Mouse (Mus musculus): Measurements from ENCODE around the gene Dhrs13.
"Not testable (repeated sequence)": the region's sequence is repeated elsewhere in the genome, so short reads cannot be mapped to it uniquely, and the experiment has no call there.

Dhrs13 gene

DNA sequence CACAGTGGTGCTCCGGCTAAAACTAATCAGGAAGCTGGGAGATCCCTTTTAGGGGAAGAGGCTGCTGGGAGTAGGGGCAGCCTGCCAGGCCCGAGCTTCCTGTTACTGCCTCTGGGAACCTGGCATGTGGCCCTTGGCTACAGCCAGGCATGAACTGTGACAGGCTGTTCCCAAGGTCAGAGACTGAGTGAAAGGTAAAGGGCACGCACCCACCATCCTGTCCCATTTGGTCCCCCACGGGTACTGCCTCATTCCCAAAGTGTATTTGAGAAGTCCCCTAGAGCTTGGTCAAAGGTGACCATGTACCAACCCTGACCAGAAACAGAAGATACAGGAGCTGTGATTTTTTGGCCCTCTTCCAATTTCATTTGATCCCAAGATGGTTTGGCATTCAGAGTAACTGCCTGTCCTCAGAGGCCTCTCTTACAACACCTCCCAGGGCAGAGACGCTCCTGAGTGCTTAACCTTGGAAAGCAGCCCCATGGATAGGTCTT is 12.7 kb downstream of the Dhrs13 start:
- DNase-seq, result peak; percentile 86

GRCm38 (mm10) chr11:78048637-78049036 is 16.6 kb downstream of the Dhrs13 start:
- not testable (repeated sequence) for DNase-seq

DNA sequence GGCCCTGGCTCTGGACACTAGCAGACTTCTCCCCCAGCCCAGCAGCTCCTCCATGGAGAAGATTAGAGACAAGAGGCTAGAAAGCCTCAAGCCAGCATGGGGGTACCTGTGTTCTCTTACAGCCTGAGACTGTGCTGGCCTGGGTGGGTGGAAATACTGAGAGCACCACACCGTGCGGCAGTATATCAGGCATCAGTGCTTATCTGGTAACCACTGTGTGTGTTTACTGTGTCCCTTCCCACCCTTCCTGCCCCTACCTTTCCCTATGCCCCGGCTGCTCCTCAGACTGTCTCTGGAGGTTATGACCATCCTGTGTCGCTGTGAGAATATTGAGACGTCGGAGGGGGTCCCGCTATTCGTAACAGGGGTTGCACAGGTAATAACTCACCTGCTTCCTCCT is 21.0 kb downstream of the Dhrs13 start:
- no peak for DNase-seq

GRCm38 (mm10) chr11:78056946-78057345 is 24.9 kb downstream of the Dhrs13 start:
- DNase-seq, result no peak

DNA sequence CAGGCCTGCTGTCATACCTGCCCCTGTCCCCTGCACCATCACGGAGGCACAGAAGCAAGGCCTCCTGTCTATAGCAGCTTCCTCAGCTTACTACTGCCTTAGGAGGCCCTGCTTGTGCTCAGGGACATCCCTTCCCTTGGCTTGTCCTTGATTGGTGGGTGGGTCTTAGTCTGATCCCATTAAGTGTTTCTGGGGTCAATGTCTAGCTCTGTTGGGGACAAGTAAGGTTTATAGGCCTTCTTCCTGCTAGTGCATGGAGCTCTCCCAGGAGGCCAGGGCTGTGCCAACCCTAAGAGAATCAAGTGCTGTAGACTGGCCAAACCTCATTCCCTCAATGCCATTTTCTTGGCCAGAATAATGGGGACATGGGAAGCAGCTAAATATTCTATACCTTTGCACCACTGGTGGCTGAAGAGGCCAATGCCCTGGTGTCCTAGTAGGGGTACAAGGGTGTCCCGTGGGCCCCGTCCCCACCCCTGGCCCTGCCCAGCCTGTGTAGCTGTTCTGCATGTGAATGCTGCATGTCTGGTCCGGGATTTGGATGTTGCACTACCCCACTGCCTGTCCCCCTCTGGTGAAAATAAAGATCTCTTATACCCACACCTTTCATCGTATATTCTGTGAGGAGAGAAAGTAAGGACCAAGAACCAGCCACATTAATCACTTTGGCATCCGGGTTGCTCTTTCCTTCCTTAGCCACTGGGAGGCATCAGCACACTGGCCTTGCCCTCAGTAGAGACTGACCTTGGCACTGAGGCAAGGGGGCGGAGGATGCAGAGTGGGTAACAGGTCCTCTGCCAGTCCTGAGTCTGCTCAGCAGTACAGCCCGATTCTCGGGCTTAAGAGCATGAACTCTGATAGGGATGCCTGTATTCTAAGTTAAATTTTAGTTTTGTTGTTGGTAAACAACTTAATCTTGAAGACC is 28.0 kb downstream of the Dhrs13 start:
- DNase-seq, result peak; percentile 41

- no peak for DNase-seq
These were observed 30.5 kb downstream of the Dhrs13 start for GRCm38 (mm10) chr11:78062563-78062962.

DNA sequence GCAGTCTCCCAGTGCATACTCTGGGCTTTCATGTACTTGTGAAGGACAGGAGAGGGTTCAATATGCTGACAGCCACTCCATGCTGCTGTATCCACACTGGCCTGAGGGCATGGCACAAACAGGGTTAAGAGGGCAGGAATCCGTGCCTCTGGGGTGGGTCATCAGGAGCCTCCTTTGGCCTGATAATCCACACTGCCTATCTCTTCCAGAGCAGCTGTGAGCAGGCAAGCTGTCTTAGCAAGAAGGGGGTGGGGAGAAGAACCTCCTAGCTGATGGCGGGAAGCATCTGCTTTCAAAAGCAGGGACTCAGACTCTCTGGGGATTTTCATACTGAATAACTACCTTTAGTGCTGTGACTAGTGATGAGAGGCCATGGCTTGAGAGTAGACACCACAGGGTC is 33.8 kb downstream of the Dhrs13 start:
- no peak for DNase-seq

- DNase-seq, result no peak
These were observed 34.6 kb downstream of the Dhrs13 start for GRCm38 (mm10) chr11:78066641-78067040.

GRCm38 (mm10) chr11:78067566-78067965 is 35.5 kb downstream of the Dhrs13 start:
- DNase-seq, result no peak

- DNase-seq, result no peak
These were observed 37.0 kb downstream of the Dhrs13 start for GRCm38 (mm10) chr11:78069130-78069529.

DNA sequence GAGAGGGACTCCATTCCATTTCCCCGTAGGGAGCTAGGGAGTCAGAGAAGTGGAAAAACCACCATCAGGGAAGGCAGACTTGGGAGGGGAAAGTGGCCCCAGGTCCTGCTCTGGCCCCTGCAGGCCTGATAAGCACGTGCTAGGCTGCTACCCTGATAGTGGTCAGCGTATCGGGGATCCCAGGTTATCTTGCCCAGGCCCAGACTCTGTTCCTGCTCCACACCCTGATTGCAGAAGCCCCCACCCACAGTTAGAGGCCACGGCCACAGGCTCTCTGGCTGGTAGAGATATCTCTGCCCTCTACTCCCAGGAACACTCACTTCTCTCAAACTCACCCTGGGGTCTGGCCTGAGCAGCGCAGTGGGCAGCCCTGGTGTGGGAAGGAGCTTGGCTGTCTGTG is 37.6 kb downstream of the Dhrs13 start:
- no peak for DNase-seq

DNA sequence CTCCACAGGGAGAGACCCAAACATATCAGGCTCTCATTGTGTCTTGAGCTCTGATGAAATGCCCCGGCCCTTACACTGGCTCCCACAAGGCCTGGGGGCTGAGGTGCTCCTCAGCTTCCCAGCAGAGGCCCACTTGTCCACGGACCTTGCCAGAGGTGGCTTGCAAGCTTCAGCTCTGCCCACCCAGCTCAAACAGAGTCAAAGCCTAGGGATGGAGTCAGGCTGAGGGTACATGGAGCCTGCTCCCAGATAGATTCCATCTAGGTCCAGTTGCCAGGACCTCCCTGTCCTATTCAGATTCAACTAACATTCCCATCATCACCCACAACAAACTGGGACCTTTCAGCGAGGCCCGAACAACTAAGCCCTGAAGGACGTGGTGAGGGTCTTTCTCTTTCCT is 39.9 kb downstream of the Dhrs13 start:
- DNase-seq, result no peak

- DNase-seq, result no peak
These were observed 40.5 kb downstream of the Dhrs13 start for GRCm38 (mm10) chr11:78072425-78073130.

- DNase-seq, result no peak
These were observed 41.6 kb downstream of the Dhrs13 start for GRCm38 (mm10) chr11:78073577-78074276.

- no peak for DNase-seq
These were observed 42.2 kb downstream of the Dhrs13 start for GRCm38 (mm10) chr11:78074277-78074652.

- no peak for DNase-seq
These were observed 42.6 kb downstream of the Dhrs13 start for GRCm38 (mm10) chr11:78074666-78075065.

DNA sequence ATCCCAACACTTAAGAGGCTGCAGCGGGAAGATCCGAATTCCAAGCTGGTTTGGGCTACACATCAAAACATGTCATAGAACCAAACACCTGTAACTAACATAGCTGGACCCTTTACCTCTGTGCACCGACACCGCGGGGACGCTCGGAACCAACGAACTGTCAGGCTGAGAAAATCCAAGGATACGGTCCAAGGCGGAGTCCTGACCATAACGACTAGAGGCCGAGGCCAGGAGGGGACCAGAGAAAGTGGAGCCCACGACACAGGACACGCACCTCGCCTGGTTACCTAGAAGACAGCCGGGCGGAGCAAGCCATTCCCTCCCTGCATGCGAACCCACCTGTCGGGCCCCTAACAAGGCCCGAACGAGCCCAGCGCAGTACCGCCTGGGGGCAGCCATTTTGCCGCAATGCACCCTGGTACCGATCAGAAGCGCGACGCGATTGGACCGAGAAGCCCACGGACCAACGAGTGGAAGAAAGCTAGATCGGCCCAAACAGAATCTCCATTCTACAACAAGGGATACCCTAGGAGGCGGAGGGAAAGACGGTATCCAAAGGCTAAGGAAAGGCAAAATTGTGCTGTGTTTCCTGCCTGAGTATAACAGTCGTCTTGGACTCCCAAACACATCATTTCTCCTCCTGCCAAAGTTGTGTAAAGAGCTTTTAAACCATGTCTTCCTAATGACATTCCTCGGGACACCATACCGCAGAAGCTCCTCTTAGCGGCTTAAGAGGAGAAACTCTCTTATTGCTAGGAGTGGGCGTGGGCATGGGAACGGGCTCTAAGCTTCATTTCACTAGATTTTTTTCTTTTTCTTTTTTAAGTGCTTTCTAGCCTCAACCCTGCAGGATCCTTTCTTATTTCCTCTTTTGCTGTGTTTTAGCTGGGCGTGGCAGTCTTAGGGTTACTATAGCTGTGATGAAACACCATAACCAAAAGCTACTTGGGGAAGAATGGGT is 48.2 kb downstream of the Dhrs13 start, which contains the start of gene Eral1:
Eral1 (minus strand) TSS at position 423 of the 961 bp plus-strand sequence.
- DNase-seq, result peak; percentile 70

DNA sequence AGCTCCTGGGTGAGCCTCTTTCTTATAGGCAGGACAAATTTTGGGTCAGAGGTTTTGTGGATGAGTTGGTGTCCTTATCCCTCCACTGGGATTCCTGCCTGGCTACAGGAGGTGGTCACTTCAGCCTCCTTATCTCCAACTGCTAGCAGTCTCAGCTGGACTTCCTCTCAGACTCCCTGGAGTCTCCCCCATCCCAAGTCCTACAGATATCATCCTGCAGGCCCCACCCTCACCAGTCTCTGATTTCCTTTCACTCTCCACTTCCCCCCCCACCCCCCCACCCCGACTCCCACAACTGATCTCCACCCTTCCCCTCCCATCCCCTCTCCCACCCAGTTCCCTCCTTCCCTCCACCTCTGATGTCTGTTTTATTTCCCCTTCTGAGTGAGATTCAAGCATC is 51.5 kb downstream of the Dhrs13 start:
- no peak for DNase-seq

DNA sequence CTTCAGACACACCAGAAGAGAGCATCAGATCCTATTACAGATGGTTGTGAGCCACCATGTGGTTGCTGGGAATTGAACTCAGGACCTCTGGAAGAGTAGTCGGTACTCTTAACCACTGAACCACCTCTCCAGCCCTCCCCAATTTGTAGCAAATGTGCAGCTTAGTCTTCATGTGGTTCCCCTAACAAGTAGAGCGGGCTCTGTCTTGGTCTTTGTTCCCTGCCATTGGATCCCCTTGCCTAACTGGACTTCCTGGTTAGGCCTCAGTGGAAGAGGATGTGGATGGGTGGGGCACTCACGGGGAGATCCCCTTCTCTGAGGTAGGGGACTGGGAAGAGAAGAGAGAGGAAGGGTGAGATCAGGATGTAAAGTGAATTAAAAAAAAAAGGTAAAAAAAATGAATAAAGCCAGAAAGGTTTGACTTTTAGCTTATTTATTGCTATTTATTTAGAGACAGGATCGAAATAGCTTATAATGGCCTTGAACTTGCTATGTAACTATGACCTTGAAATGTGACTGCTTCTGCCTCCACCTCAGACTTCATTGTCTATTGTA is 54.9 kb downstream of the Dhrs13 start:
- no peak for DNase-seq

All from cerebellum, adult 11 months (tissue).